13 mouse cellular contexts compared by ENCODE assay signal in genomic region chr10:93264001-93264400, GRCm38 (mm10). TPM values are rescaled to one million over a fixed set of nuclear protein-coding genes. Genes with fewer than 3 reads are reported as not detected.
DNase-seq lines count a peak whose midpoint lies in the region; ATAC-seq and TF ChIP-seq lines count a peak whose summit lies in the region.
"Had no signal": no experiment of that assay in that cellular context is flagged by ENCODE, and none has a peak within 500 bp of the region (broad histone marks: within the 10 kb centered on the region; RNA-seq: fewer than 3 reads in every experiment).

No protein-coding gene starts in this region.

- dilution Hi-C loops in CH12.LX (cut with MboI; ENCODE audit: extremely low pct_ligation_motif_present, extremely low pct_unique_long_range_greater_than_20kb, low sequenced_read_pairs): no loop called here

- TF ChIP-seq CTCF in forebrain, postnatal 0 days (IDR thresholded peaks at IDR 0.05; ENCODE audit: low read depth): no peak
- no peak for TF ChIP-seq CTCF in CH12.LX (conservative IDR thresholded peaks at IDR 0.05 in 1 of 2, IDR thresholded peaks at IDR 0.05 in 1 of 2; ENCODE audit: low read depth in 2 of 2, low read length in 2 of 2)

- H3K4me1 ChIP-seq in forebrain, embryonic 10.5 days: peaks cover 44% of the 10 kb centered on the region
- H3K4me1 ChIP-seq in forebrain, postnatal 0 days (ENCODE audit: insufficient read depth): peaks cover 30% of the 10 kb centered on the region
- peaks cover 54% of the 10 kb centered on the region for H3K4me1 ChIP-seq in heart, embryonic 15.5 days (replicated peaks)
- peaks cover 10 to 61% of the 10 kb centered on the region in 2 experiments for H3K4me1 ChIP-seq in CH12.LX (ENCODE audit: control insufficient read depth in 1 of 2, insufficient read depth in 2 of 2)
- peaks cover 42% of the 10 kb centered on the region for H3K4me1 ChIP-seq in hindbrain, embryonic 14.5 days (replicated peaks; ENCODE audit: control insufficient read depth, insufficient read depth, low read length)

- H3K27ac ChIP-seq in forebrain, embryonic 10.5 days: peak overlapping the region; percentile 72
- no peak overlapping the region for H3K27ac ChIP-seq in forebrain, postnatal 0 days (ENCODE audit: low read depth, low read length)
- peak overlapping the region; percentile 74 for H3K27ac ChIP-seq in heart, embryonic 15.5 days
- peak overlapping the region; percentile 41 for H3K27ac ChIP-seq in CH12.LX (ENCODE audit: insufficient read depth, low read depth)
- peak overlapping the region; percentile 18; the same call in 1 of the 2 replicates for H3K27ac ChIP-seq in hindbrain, embryonic 14.5 days
- H3K27ac ChIP-seq: liver, embryonic 12.5 days had no signal

- peaks cover 33% of the 10 kb centered on the region for H3K36me3 ChIP-seq in forebrain, embryonic 10.5 days (replicated peaks)
- H3K36me3 ChIP-seq in forebrain, postnatal 0 days (ENCODE audit: insufficient read depth): peaks cover 3% of the 10 kb centered on the region; the same call in 1 of the 2 replicates
- peaks cover 24% of the 10 kb centered on the region; the same call in 1 of the 2 replicates for H3K36me3 ChIP-seq in heart, embryonic 15.5 days
- H3K36me3 ChIP-seq in CH12.LX (replicated peaks in 1 of 2; ENCODE audit: control insufficient read depth in 1 of 2, insufficient read depth in 1 of 2, low read length in 1 of 2): peaks cover 68 to 87% of the 10 kb centered on the region in 2 experiments
- H3K36me3 ChIP-seq in hindbrain, embryonic 14.5 days (replicated peaks; ENCODE audit: control insufficient read depth, insufficient read depth): peaks cover 5% of the 10 kb centered on the region; the same call in 1 of the 2 replicates

- 88% methylated on average over 5 of the region's 5 CpGs for WGBS in forebrain, embryonic 10.5 days
- 57% methylated on average over 5 of the region's 5 CpGs for WGBS in forebrain, postnatal 0 days
- 62% methylated on average over 5 of the region's 5 CpGs for WGBS in heart, embryonic 15.5 days
- 62% methylated on average over 5 of the region's 5 CpGs for WGBS in hindbrain, embryonic 14.5 days

- no peaks in the 10 kb centered on the region for H3K27me3 ChIP-seq in forebrain, embryonic 10.5 days (ENCODE audit: poor library complexity, severe bottlenecking)
- H3K27me3 ChIP-seq in forebrain, postnatal 0 days (ENCODE audit: insufficient read depth, low read length): no peaks in the 10 kb centered on the region
- no peaks in the 10 kb centered on the region for H3K27me3 ChIP-seq in heart, embryonic 15.5 days
- no peaks in the 10 kb centered on the region for H3K27me3 ChIP-seq in CH12.LX (replicated peaks)
- H3K27me3 ChIP-seq in hindbrain, embryonic 14.5 days (ENCODE audit: control insufficient read depth, insufficient read depth, low read length): no peaks in the 10 kb centered on the region
- H3K27me3 ChIP-seq: liver, embryonic 12.5 days had no signal

- in situ Hi-C loops in CH12.LX (cut with MboI; ENCODE audit: low pct_ligation_motif_present, low pct_unique_long_range_greater_than_20kb, low sequenced_read_pairs): no loop called here

- intact Hi-C loops in heart, postnatal 10 days (cut with DNase I): no loop called here

- H3K4me2 ChIP-seq in forebrain, postnatal 0 days (ENCODE audit: low read depth): no peak overlapping the region
- H3K4me2 ChIP-seq in heart, embryonic 15.5 days: no peak overlapping the region
- no peak overlapping the region for H3K4me2 ChIP-seq in CH12.LX (ENCODE audit: insufficient read depth, low read depth, poor library complexity, severe bottlenecking)
- no peak overlapping the region for H3K4me2 ChIP-seq in hindbrain, embryonic 14.5 days (replicated peaks)
- H3K4me2 ChIP-seq: liver, embryonic 12.5 days had no signal

- no peak for ATAC-seq in forebrain, postnatal 0 days
- ATAC-seq in heart, embryonic 15.5 days (replicated peaks; ENCODE audit: insufficient number of reproducible peaks, insufficient read depth, low FRiP score, low read depth): no peak
- no peak for ATAC-seq in hindbrain, embryonic 14.5 days (ENCODE audit: low FRiP score)
- ATAC-seq: liver, embryonic 12.5 days had no signal

- peaks cover 2% of the 10 kb centered on the region; the same call in 1 of the 2 replicates for H3K79me2 ChIP-seq in CH12.LX (replicated peaks; ENCODE audit: control insufficient read depth, extremely low read depth, insufficient read depth, poor library complexity, severe bottlenecking)

- TF ChIP-seq RAD21 in CH12.LX (IDR thresholded peaks at IDR 0.05; ENCODE audit: low read depth, low read length): no peak

- no peak for TF ChIP-seq POLR2A in CH12.LX (IDR thresholded peaks at IDR 0.05; ENCODE audit: low read depth, low read length)

- H3K4me3 ChIP-seq in forebrain, embryonic 10.5 days: no peak overlapping the region
- H3K4me3 ChIP-seq in forebrain, postnatal 0 days (ENCODE audit: low read depth, low read length): no peak overlapping the region
- H3K4me3 ChIP-seq in heart, embryonic 15.5 days: no peak overlapping the region
- H3K4me3 ChIP-seq in CH12.LX (replicated peaks in 1 of 3; ENCODE audit: low read depth in 2 of 3, low read length in 2 of 3, poor library complexity in 1 of 3): no peak overlapping the region
- H3K4me3 ChIP-seq in hindbrain, embryonic 14.5 days (replicated peaks; ENCODE audit: low read length): no peak overlapping the region
- H3K4me3 ChIP-seq: liver, embryonic 12.5 days had no signal

- no peak for TF ChIP-seq EP300 in CH12.LX (IDR thresholded peaks at IDR 0.05; ENCODE audit: low read length)

- H3K9me3 ChIP-seq in forebrain, embryonic 10.5 days: no peaks in the 10 kb centered on the region
- H3K9me3 ChIP-seq in forebrain, postnatal 0 days (ENCODE audit: low read length): no peaks in the 10 kb centered on the region
- no peaks in the 10 kb centered on the region for H3K9me3 ChIP-seq in heart, embryonic 15.5 days (replicated peaks)
- no peaks in the 10 kb centered on the region for H3K9me3 ChIP-seq in CH12.LX (replicated peaks; ENCODE audit: low read length)
- no peaks in the 10 kb centered on the region for H3K9me3 ChIP-seq in hindbrain, embryonic 14.5 days (ENCODE audit: control insufficient read depth, low read length)
- H3K9me3 ChIP-seq: G1E; liver, embryonic 12.5 days had no signal

- DNase-seq in forebrain, embryonic 10.5 days (ENCODE audit: extremely low spot score, low spot score): no peak
- no peak for DNase-seq in forebrain, postnatal 0 days
- DNase-seq in heart, postnatal 10 days: no peak
- no peak for DNase-seq in CH12.LX (ENCODE audit: extremely low read depth)
- no peak for DNase-seq in hindbrain, embryonic 14.5 days (ENCODE audit: low spot score)
- DNase-seq in spleen, postnatal 36 days (ENCODE audit: low spot score in 2 of 2): no peak
- no peak for DNase-seq in thymus, postnatal 0 days (ENCODE audit: low spot score)
- DNase-seq: adrenal gland, postnatal 14 days; cerebellum, adult 11-12 months; kidney, adult 2 months had no signal

- no peak overlapping the region for H3K9ac ChIP-seq in forebrain, postnatal 0 days
- no peak overlapping the region for H3K9ac ChIP-seq in heart, embryonic 15.5 days
- no peak overlapping the region for H3K9ac ChIP-seq in CH12.LX (ENCODE audit: insufficient read depth, low read depth)
- H3K9ac ChIP-seq in hindbrain, embryonic 14.5 days: no peak overlapping the region
- H3K9ac ChIP-seq: liver, embryonic 12.5 days had no signal

TF ChIP-seq in CH12.LX, 34 proteins besides CTCF, POLR2A, EP300 and RAD21:
- no peak for TF ChIP-seq JUND (conservative IDR thresholded peaks at IDR 0.05; ENCODE audit: low read depth, low read length)
- no peak for TF ChIP-seq MYC (IDR thresholded peaks at IDR 0.05; ENCODE audit: low read depth, low read length)
- no peak for TF ChIP-seq BHLHE40 (IDR thresholded peaks at IDR 0.05; ENCODE audit: low read depth, low read length)
- TF ChIP-seq SIN3A (IDR thresholded peaks at IDR 0.05; ENCODE audit: low read length): no peak
- no peak for TF ChIP-seq MAX (IDR thresholded peaks at IDR 0.05; ENCODE audit: low read length)
- no peak for TF ChIP-seq ELF1 (IDR thresholded peaks at IDR 0.05; ENCODE audit: low read depth, low read length)
- no peak for TF ChIP-seq E2F4 (IDR thresholded peaks at IDR 0.05; ENCODE audit: insufficient replicate concordance, low read depth, low read length)
- no peak for TF ChIP-seq IRF4 (IDR thresholded peaks at IDR 0.05; ENCODE audit: low read depth, low read length)
- no peak for TF ChIP-seq NRF1 (IDR thresholded peaks at IDR 0.05; ENCODE audit: low read depth, low read length)

RNA-seq across cellular contexts. Expression of gene Elk3, which starts 46.9 kb away (rescaled TPM):
- polyA plus RNA-seq in forebrain, embryonic 10.5 days (2016; fragmentation: Nextera tagmentation; extraction: Ambion mirVana): 13.1 and 14.5 TPM in 2 replicates
- 5.1 and 8.8 TPM in 2 replicates for total RNA-seq in forebrain, postnatal 0 days (2014; rRNA removed)
- polyA plus RNA-seq in forebrain, postnatal 0 days (2015; fragmentation: Nextera tagmentation; extraction: Ambion mirVana): 4.9 and 6.2 TPM in 2 replicates
- 31.7 and 33.5 TPM in 2 replicates for polyA plus RNA-seq in heart, embryonic 15.5 days (2015; fragmentation: Nextera tagmentation; extraction: Ambion mirVana)
- total RNA-seq in heart, postnatal 10 days (2021): 100 to 1,000 TPM; 106 to 115 TPM
- 22.3 and 25.8 TPM in 2 replicates for total RNA-seq in CH12.LX (2012; rRNA removed)
- total RNA-seq in CH12.LX (2014; rRNA removed): 20.1 and 25.3 TPM in 2 replicates
- 35.6 and 37.0 TPM in 2 replicates for polyA plus RNA-seq in CH12.LX (2012; ENCODE audit: insufficient read length, low read depth)
- polyA plus RNA-seq in hindbrain, embryonic 14.5 days (2014; fragmentation: Nextera tagmentation; extraction: Ambion mirVana): 7.9 and 11.3 TPM in 2 replicates
- 18.2 and 19.1 TPM in 2 replicates for polyA plus RNA-seq in thymus, postnatal 0 days (2015; fragmentation: Nextera tagmentation; extraction: Ambion mirVana)
- polyA plus RNA-seq: G1E had no signal
